Mouse (Mus musculus) spleen, adult 2 months (tissue): ENCODE measurements at regions not wholly inside any gene's neighbourhood (a gene's known extent, or its start where the extent isn't known, plus 50 kb on each side); places are given as distances from the start of the nearest gene placed in this dataset.

Experiments used
- DNase-seq, 2 experiments: peaks; one replicate each; pipeline versions ENCODE4 v3.0.0 to v3.0.0-alpha.2; 2012 to 2021; ENCODE audit warnings: low spot score in 2 of 2, low read depth in 1 of 2
- H3K27ac ChIP-seq: fragments of 200-500 bp; 2 replicates; pipeline ENCODE4 v1.5.1; 2012; ENCODE audit warnings: low read length, inconsistent platforms; ENCODE audit not compliant: insufficient read depth
- H3K27me3 ChIP-seq: fragments of 200-500 bp; 2 replicates; pipeline ENCODE4 v1.6.1; 2012; ENCODE audit warnings: mild to moderate bottlenecking, moderate library complexity, low read length, inconsistent platforms; ENCODE audit not compliant: control insufficient read depth, insufficient read depth
- H3K36me3 ChIP-seq: fragments of 200-500 bp; 2 replicates; pipeline ENCODE4 v1.6.1; 2012; ENCODE audit warnings: mild to moderate bottlenecking, low read length, inconsistent platforms; ENCODE audit not compliant: control insufficient read depth, insufficient read depth
- H3K4me1 ChIP-seq: fragments of 200-500 bp; 2 replicates; pipeline ENCODE4 v1.6.1; 2011; ENCODE audit warnings: inconsistent platforms; ENCODE audit not compliant: control insufficient read depth, insufficient read depth, insufficient read length
- H3K4me3 ChIP-seq: fragments of 200-500 bp; 2 replicates; pipeline ENCODE4 v1.5.1; 2011; ENCODE audit warnings: mild to moderate bottlenecking, inconsistent platforms; ENCODE audit not compliant: insufficient read depth, insufficient read length; ENCODE audit errors: extremely low read depth
- CTCF ChIP-seq: fragments of 200-500 bp; IDR thresholded peaks from 2 replicates; pipeline ENCODE4 v1.5.1; 2011; ENCODE audit warnings: mild to moderate bottlenecking, inconsistent platforms; ENCODE audit not compliant: insufficient read depth, insufficient read length, insufficient replicate concordance; ENCODE audit errors: extremely low read depth
- WGBS: fragments of 180-500 bp; shearing (Covaris S2); methylation state at CpG from one replicate; pipeline ENCODE4 v1.1.7; 2018; 5-methylcytosine and 5-hydroxymethylcytosine counted together

- H3K27me3 ChIP-seq, result no peaks in the 10 kb centered on the region
- no peaks in the 10 kb centered on the region for H3K36me3 ChIP-seq
- no peak for DNase-seq
- H3K4me1 ChIP-seq, result peaks cover 2% of the 10 kb centered on the region; the same call in 1 of the 2 replicates
- no peak for TF ChIP-seq CTCF
- no peak overlapping the region for H3K27ac ChIP-seq
- 20% methylated on average over 1 of the region's 1 CpGs for WGBS
- no peak overlapping the region for H3K4me3 ChIP-seq
These were observed 239.5 kb upstream of the Zfp386 start for GRCm38 (mm10) chr12:115807978-115808377.
